ENCODE assay signal across 15 mouse cellular contexts in genomic region chr10:96753521-96753920, GRCm38 (mm10).
DNase-seq lines count a peak whose midpoint lies in the region; ATAC-seq lines count a peak whose summit lies in the region.
"Had no signal": no experiment of that assay in that cellular context is flagged by ENCODE, and none has a peak within 500 bp of the region (broad histone marks: within the 10 kb centered on the region; RNA-seq: fewer than 3 reads in every experiment).

No protein-coding gene starts in this region.

- no peak for ATAC-seq in hindbrain, embryonic 14.5 days (ENCODE audit: low FRiP score)
- ATAC-seq: forebrain, postnatal 0 days had no signal

- no peak overlapping the region for H3K9ac ChIP-seq in hindbrain, embryonic 14.5 days
- H3K9ac ChIP-seq: embryonic facial prominence, embryonic 15.5 days; forebrain, postnatal 0 days; liver, embryonic 15.5 days; stomach, embryonic 15.5 days had no signal

- H3K27ac ChIP-seq in heart, embryonic 10.5 days = peak overlapping the region; percentile 70; the same call in 1 of the 2 replicates
- H3K27ac ChIP-seq in hindbrain, embryonic 14.5 days = peak overlapping the region; percentile 69; the same call in 1 of the 2 replicates
- H3K27ac ChIP-seq: embryonic facial prominence, embryonic 15.5 days; layer of hippocampus, adult 2 months; liver, embryonic 15.5 days; stomach, embryonic 15.5 days had no signal

- DNase-seq in heart, adult 11 months = peak; percentile 75
- no peak for DNase-seq in heart, postnatal 36 days
- DNase-seq in lung, postnatal 10 days = peak; percentile 50
- no peak for DNase-seq in lung, postnatal 4 days
- DNase-seq in heart, embryonic 10.5 days (ENCODE audit: low spot score) = no peak
- DNase-seq in hindbrain, embryonic 14.5 days (ENCODE audit: low spot score) = no peak
- DNase-seq in cerebellum, adult 9-10 months = no peak
- no peak for DNase-seq in MN1 (ENCODE audit: low spot score)
- DNase-seq: cerebellum, postnatal 25 days; forebrain, postnatal 0 days; right cerebral cortex, postnatal 4 days had no signal

- no peaks in the 10 kb centered on the region for H3K9me3 ChIP-seq in heart, embryonic 10.5 days
- no peaks in the 10 kb centered on the region for H3K9me3 ChIP-seq in hindbrain, embryonic 14.5 days (ENCODE audit: control insufficient read depth, low read length)
- H3K9me3 ChIP-seq: embryonic facial prominence, embryonic 15.5 days; liver, embryonic 15.5 days; stomach, embryonic 15.5 days had no signal

- no peak overlapping the region for H3K4me2 ChIP-seq in hindbrain, embryonic 14.5 days (replicated peaks)
- H3K4me2 ChIP-seq: embryonic facial prominence, embryonic 15.5 days; liver, embryonic 15.5 days; stomach, embryonic 15.5 days had no signal

- intact Hi-C loops in heart, postnatal 36 days (cut with DNase I) = loop anchor here (5.0 to 10.0 kb wide), 2 partner anchors 179 to 419 kb away; no protein-coding TSS in a partner anchor

- WGBS in heart, embryonic 10.5 days = 41% methylated on average over 1 of the region's 1 CpGs
- 26% methylated on average over 1 of the region's 1 CpGs for WGBS in hindbrain, embryonic 14.5 days

- peaks cover 35% of the 10 kb centered on the region for H3K4me1 ChIP-seq in heart, embryonic 10.5 days
- H3K4me1 ChIP-seq in hindbrain, embryonic 14.5 days (replicated peaks; ENCODE audit: control insufficient read depth, insufficient read depth, low read length) = peaks cover 32% of the 10 kb centered on the region
- H3K4me1 ChIP-seq: liver, embryonic 15.5 days had no signal

- no peak overlapping the region for H3K4me3 ChIP-seq in heart, embryonic 10.5 days
- H3K4me3 ChIP-seq in hindbrain, embryonic 14.5 days (replicated peaks; ENCODE audit: low read length) = no peak overlapping the region
- H3K4me3 ChIP-seq: embryonic facial prominence, embryonic 15.5 days; layer of hippocampus, adult 2 months; liver, embryonic 15.5 days; stomach, embryonic 15.5 days had no signal

- H3K36me3 ChIP-seq in heart, embryonic 10.5 days = no peaks in the 10 kb centered on the region
- H3K36me3 ChIP-seq in hindbrain, embryonic 14.5 days (replicated peaks; ENCODE audit: control insufficient read depth, insufficient read depth) = no peaks in the 10 kb centered on the region
- H3K36me3 ChIP-seq: embryonic facial prominence, embryonic 15.5 days; liver, embryonic 15.5 days; stomach, embryonic 15.5 days had no signal

- no peaks in the 10 kb centered on the region for H3K27me3 ChIP-seq in heart, embryonic 10.5 days (ENCODE audit: insufficient read depth, poor library complexity, severe bottlenecking)
- H3K27me3 ChIP-seq in hindbrain, embryonic 14.5 days (ENCODE audit: control insufficient read depth, insufficient read depth, low read length) = no peaks in the 10 kb centered on the region
- H3K27me3 ChIP-seq: embryonic facial prominence, embryonic 15.5 days; stomach, embryonic 15.5 days had no signal

Comparison
In these comparisons a context has a peak if more than half of its experiments do, and no peak if none do; other contexts are left out.
1. DNase-seq: peak in heart, adult 11 months (single experiment) and lung, postnatal 10 days (single experiment); none in heart, postnatal 36 days (0 of 2), lung, postnatal 4 days (0 of 2), heart, embryonic 10.5 days (single experiment), hindbrain, embryonic 14.5 days (single experiment), cerebellum, adult 9-10 months (single experiment) and MN1 (single experiment).